Mouse (Mus musculus) stomach, embryonic 16.5 days (tissue): ENCODE data around the gene Plxnd1. TPM values are rescaled to one million over a fixed set of nuclear protein-coding genes. Genes with fewer than 3 reads are reported as not detected.

Experiments
- ATAC-seq: fragments of 200-750 bp; cut with Nextera tagmentation; 2 replicates; pipeline ENCODE4 v1.8.0; 2017; ENCODE audit warnings: moderate number of reproducible peaks, moderate TSS enrichment; ENCODE audit not compliant: insufficient read depth, low FRiP score
- H3K27ac ChIP-seq: fragments of 300-500 bp; sonication (generic); 2 replicates; pipeline ENCODE4 v1.5.1; 2014; ENCODE audit warnings: low read length
- H3K27me3 ChIP-seq: fragments of 300-500 bp; sonication (generic); 2 replicates; pipeline ENCODE4 v1.6.1; 2014; ENCODE audit warnings: low read length, control low read depth, mixed read lengths; ENCODE audit not compliant: control insufficient read depth, insufficient read depth
- H3K36me3 ChIP-seq: fragments of 300-500 bp; sonication (generic); 2 replicates; pipeline ENCODE4 v1.6.1; 2014; ENCODE audit warnings: low read length; ENCODE audit not compliant: control insufficient read depth, insufficient read depth
- H3K4me1 ChIP-seq: fragments of 300-500 bp; sonication (generic); 2 replicates; pipeline ENCODE4 v1.6.1; 2014; ENCODE audit warnings: low read length, control low read depth, mixed read lengths; ENCODE audit not compliant: control insufficient read depth, insufficient read depth
- H3K4me2 ChIP-seq: fragments of 300-500 bp; sonication (generic); 2 replicates; pipeline ENCODE4 v1.6.1; 2014; ENCODE audit warnings: low read depth, low read length, mixed read lengths
- H3K4me3 ChIP-seq: fragments of 300-500 bp; sonication (generic); replicated peaks from 2 replicates; pipeline ENCODE4 v1.5.1; 2014; ENCODE audit warnings: mild to moderate bottlenecking, low read length
- H3K9ac ChIP-seq: fragments of 300-500 bp; sonication (generic); 2 replicates; pipeline ENCODE4 v1.6.1; 2014; ENCODE audit warnings: low read length
- H3K9me3 ChIP-seq: fragments of 300-500 bp; sonication (generic); replicated peaks from 2 replicates; pipeline ENCODE4 v1.6.1; 2016; ENCODE audit warnings: low read length, control low read depth; ENCODE audit not compliant: control insufficient read depth
- WGBS: fragments of 180-500 bp; shearing (Covaris S2); extraction: QIAGEN DNeasy Blood & Tissue Kit; methylation state at CpG from one replicate; pipeline ENCODE4 v1.1.7; 2014; 5-methylcytosine and 5-hydroxymethylcytosine counted together
- polyA plus RNA-seq: library from polyadenylated mRNA; unstranded; fragments of >200 nt; fragmentation: Nextera tagmentation; extraction: Ambion mirVana; gene quantifications from 2 replicates; pipeline ENCODE4 v1.2.1, GENCODE M21; 2015

The Plxnd1 gene
- polyA plus RNA-seq, 1 experiment from 2014 or later = 27.7 TPM

GRCm38 (mm10) chr6:115995531-115995941 lies 731 bp upstream of the Plxnd1 start:
- H3K4me3 ChIP-seq = peak overlapping the region; percentile 70; the same call in 1 of the 2 replicates
- no peaks in the 10 kb centered on the region for H3K36me3 ChIP-seq
- WGBS = 48% methylated on average over 4 of the region's 4 CpGs
- no peaks in the 10 kb centered on the region for H3K9me3 ChIP-seq
- H3K4me1 ChIP-seq = peaks cover 54% of the 10 kb centered on the region
- peaks cover 8% of the 10 kb centered on the region for H3K27me3 ChIP-seq
- ATAC-seq = no peak
- peak overlapping the region; percentile 88 for H3K27ac ChIP-seq
- H3K9ac ChIP-seq = peak overlapping the region; percentile 75; the same call in 1 of the 2 replicates
- peak overlapping the region; percentile 84 for H3K4me2 ChIP-seq

- Histone ChIP-seq H3K4me3 (peak overlapping the region; percentile 70), H3K4me2 (peak overlapping the region; percentile 84), H3K9ac (peak overlapping the region; percentile 75), H3K27ac (peak overlapping the region; percentile 72), H3K27me3 (peaks cover 8% of the 10 kb centered on the region), H3K9me3 (no peaks in the 10 kb centered on the region), H3K36me3 (no peaks in the 10 kb centered on the region), H3K4me1 (peaks cover 56% of the 10 kb centered on the region)
- WGBS = under 1% methylated on average over 78 of the region's 93 CpGs
- no peak for ATAC-seq
These were observed 494 bp downstream of the Plxnd1 start for GRCm38 (mm10) chr6:115994146-115994876.

- Histone ChIP-seq H3K9ac (peak overlapping the region; percentile 75), H3K27ac (peak overlapping the region; percentile 72), H3K36me3 (no peaks in the 10 kb centered on the region), H3K27me3 (peaks cover 8% of the 10 kb centered on the region), H3K4me1 (peaks cover 60% of the 10 kb centered on the region), H3K9me3 (no peaks in the 10 kb centered on the region), H3K4me2 (peak overlapping the region; percentile 84), H3K4me3 (peak overlapping the region; percentile 70)
- no peak for ATAC-seq
- WGBS = 3% methylated on average over 86 of the region's 86 CpGs
These were observed 1.2 kb downstream of the Plxnd1 start for GRCm38 (mm10) chr6:115993463-115994145.

- Histone ChIP-seq H3K36me3 (no peaks in the 10 kb centered on the region), H3K4me3 (peak overlapping the region; percentile 70), H3K27me3 (peaks cover 8% of the 10 kb centered on the region), H3K4me1 (peaks cover 57% of the 10 kb centered on the region), H3K9me3 (no peaks in the 10 kb centered on the region), H3K27ac (peak overlapping the region; percentile 51), H3K9ac (peak overlapping the region; percentile 75), H3K4me2 (peak overlapping the region; percentile 84)
- ATAC-seq = no peak
- 41% methylated on average over 6 of the region's 6 CpGs for WGBS
These were observed 1.8 kb downstream of the Plxnd1 start for GRCm38 (mm10) chr6:115992981-115993380.

- peak overlapping the region; percentile 68 for H3K9ac ChIP-seq
- 41% methylated on average over 10 of the region's 10 CpGs for WGBS
- H3K4me3 ChIP-seq = peak overlapping the region; percentile 70
- H3K36me3 ChIP-seq = no peaks in the 10 kb centered on the region
- H3K27me3 ChIP-seq = peaks cover 8% of the 10 kb centered on the region
- ATAC-seq = no peak
- peaks cover 56% of the 10 kb centered on the region for H3K4me1 ChIP-seq
- peak overlapping the region; percentile 69 for H3K27ac ChIP-seq
- no peaks in the 10 kb centered on the region for H3K9me3 ChIP-seq
- peak overlapping the region; percentile 84 for H3K4me2 ChIP-seq
These were observed 2.8 kb downstream of the Plxnd1 start for GRCm38 (mm10) chr6:115991881-115992620.

GRCm38 (mm10) chr6:115991108-115991880 lies 3.5 kb downstream of the Plxnd1 start:
- Histone ChIP-seq H3K9me3 (no peaks in the 10 kb centered on the region), H3K27ac (peak overlapping the region; percentile 69), H3K27me3 (peaks cover 8% of the 10 kb centered on the region), H3K4me3 (peak overlapping the region; percentile 70), H3K4me1 (peaks cover 58% of the 10 kb centered on the region), H3K36me3 (no peaks in the 10 kb centered on the region), H3K4me2 (peak overlapping the region; percentile 84), H3K9ac (peak overlapping the region; percentile 68)
- WGBS = 36% methylated on average over 13 of the region's 13 CpGs
- no peak; the same call in 1 of the 2 replicates for ATAC-seq

GRCm38 (mm10) chr6:115990479-115990878 lies 4.3 kb downstream of the Plxnd1 start:
- Histone ChIP-seq H3K9me3 (no peaks in the 10 kb centered on the region), H3K27me3 (peaks cover 8% of the 10 kb centered on the region), H3K27ac (no peak overlapping the region), H3K36me3 (no peaks in the 10 kb centered on the region), H3K4me3 (peak overlapping the region; percentile 70), H3K4me1 (peaks cover 58% of the 10 kb centered on the region), H3K9ac (peak overlapping the region; percentile 68), H3K4me2 (peak overlapping the region; percentile 84)
- no peak for ATAC-seq
- WGBS = 83% methylated on average over 9 of the region's 9 CpGs

GRCm38 (mm10) chr6:115990056-115990455 lies 4.7 kb downstream of the Plxnd1 start:
- Histone ChIP-seq H3K27me3 (peaks cover 8% of the 10 kb centered on the region), H3K36me3 (no peaks in the 10 kb centered on the region), H3K27ac (no peak overlapping the region), H3K9me3 (no peaks in the 10 kb centered on the region), H3K4me2 (peak overlapping the region; percentile 84), H3K4me1 (peaks cover 61% of the 10 kb centered on the region), H3K9ac (peak overlapping the region; percentile 35), H3K4me3 (peak overlapping the region; percentile 70)
- 85% methylated on average over 3 of the region's 3 CpGs for WGBS
- no peak for ATAC-seq
